Mouse (Mus musculus) heart, adult 2 months (tissue): ENCODE results near the gene Ryr3.

ENCODE experiments used
- CTCF ChIP-seq: fragments of 200-600 bp; IDR thresholded peaks from 2 replicates; pipeline ENCODE4 v1.8.1; 2022; ENCODE audit warnings: antibody characterized with exemption, mild to moderate bottlenecking, moderate library complexity
- POLR2A ChIP-seq: fragments of 200-500 bp; IDR thresholded peaks from 2 replicates; pipeline ENCODE4 v1.6.1; 2011; ENCODE audit warnings: mild to moderate bottlenecking, low read depth, low read length, control low read depth; ENCODE audit not compliant: insufficient read depth

DNA sequence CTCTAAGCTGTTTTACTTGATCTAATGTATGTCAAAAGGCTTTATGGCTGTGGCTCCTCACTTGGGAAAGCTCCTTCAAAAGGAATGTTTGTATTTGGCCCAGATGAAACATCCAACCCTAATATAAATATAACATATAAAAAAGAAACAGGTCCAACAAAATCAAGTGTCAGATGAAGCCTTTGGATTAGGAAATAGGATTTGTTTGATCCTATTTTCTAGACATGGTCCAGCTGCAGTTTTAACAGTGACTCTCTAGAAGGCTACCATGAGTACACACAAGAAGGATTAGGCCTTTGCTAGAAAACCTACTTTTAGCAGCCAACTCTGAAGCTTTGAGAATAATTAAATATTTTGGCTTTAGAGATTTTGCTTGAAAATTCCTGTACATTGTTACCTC is 38.8 kb downstream of the Ryr3 start:
- TF ChIP-seq POLR2A (no peak), CTCF (no peak)
